Comparison of ENCODE assay signal across 13 mouse cellular contexts in genomic region chr13:30080705-30081474, GRCm38 (mm10). TPM values are rescaled to one million over a fixed set of nuclear protein-coding genes. Genes with fewer than 3 reads are reported as not detected.
DNase-seq lines count a peak whose midpoint lies in the region; ATAC-seq lines count a peak whose summit lies in the region.
"Had no signal": no experiment of that assay in that cellular context is flagged by ENCODE, and none has a peak within 500 bp of the region (broad histone marks: within the 10 kb centered on the region; RNA-seq: fewer than 3 reads in every experiment).

No protein-coding gene starts in this region.

- no peak overlapping the region for H3K27ac ChIP-seq in neural tube, embryonic 15.5 days (replicated peaks)
- H3K27ac ChIP-seq in limb, embryonic 13.5 days = no peak overlapping the region
- H3K27ac ChIP-seq: hindbrain, embryonic 13.5 days had no signal

- no peak overlapping the region for H3K4me3 ChIP-seq in neural tube, embryonic 15.5 days (replicated peaks)
- no peak overlapping the region for H3K4me3 ChIP-seq in limb, embryonic 13.5 days
- H3K4me3 ChIP-seq: heart, embryonic 12.5 days; hindbrain, embryonic 13.5 days had no signal

- H3K4me2 ChIP-seq in neural tube, embryonic 15.5 days = peak overlapping the region; percentile 25; the same call in 1 of the 2 replicates
- H3K4me2 ChIP-seq in limb, embryonic 13.5 days (replicated peaks) = peak overlapping the region; percentile 25
- H3K4me2 ChIP-seq: heart, embryonic 12.5 days; hindbrain, embryonic 13.5 days had no signal

- no peaks in the 10 kb centered on the region for H3K27me3 ChIP-seq in neural tube, embryonic 15.5 days (replicated peaks)
- no peaks in the 10 kb centered on the region for H3K27me3 ChIP-seq in limb, embryonic 13.5 days
- H3K27me3 ChIP-seq: heart, embryonic 12.5 days; hindbrain, embryonic 13.5 days had no signal

- H3K4me1 ChIP-seq in neural tube, embryonic 15.5 days = peaks cover 5% of the 10 kb centered on the region
- H3K4me1 ChIP-seq in limb, embryonic 13.5 days = 0 out of 2 replicates have a peak, but pooled peaks cover 6% of the 10 kb centered on the region

- no peaks in the 10 kb centered on the region for H3K36me3 ChIP-seq in neural tube, embryonic 15.5 days
- no peaks in the 10 kb centered on the region for H3K36me3 ChIP-seq in limb, embryonic 13.5 days
- H3K36me3 ChIP-seq: heart, embryonic 12.5 days; hindbrain, embryonic 13.5 days had no signal

- ATAC-seq in neural tube, embryonic 15.5 days (ENCODE audit: low FRiP score) = no peak
- no peak for ATAC-seq in limb, embryonic 13.5 days (ENCODE audit: low FRiP score, low read depth)

- WGBS in neural tube, embryonic 15.5 days = 56% methylated on average over 15 of the region's 15 CpGs
- WGBS in limb, embryonic 13.5 days = 64% methylated on average over 15 of the region's 15 CpGs

- no peaks in the 10 kb centered on the region for H3K9me3 ChIP-seq in neural tube, embryonic 15.5 days (replicated peaks)
- H3K9me3 ChIP-seq in limb, embryonic 13.5 days = no peaks in the 10 kb centered on the region
- H3K9me3 ChIP-seq: heart, embryonic 12.5 days; hindbrain, embryonic 13.5 days had no signal

- DNase-seq in neural tube, embryonic 10.5 days (ENCODE audit: extremely low spot score, low spot score) = no peak
- peak; percentile 11 for DNase-seq in kidney, adult 18-20 months
- no peak for DNase-seq in layer of hippocampus, adult 9-10 months (ENCODE audit: low spot score)
- DNase-seq in spleen, postnatal 36 days (ENCODE audit: low spot score in 2 of 2) = no peak
- DNase-seq in testis, postnatal 14 days (ENCODE audit: low spot score) = no peak
- DNase-seq: cerebellum, adult 11-12 months; embryo, embryonic 11 days; spleen, adult 18-20 months; thymus, adult 2 months had no signal

- no peak overlapping the region for H3K9ac ChIP-seq in neural tube, embryonic 15.5 days (replicated peaks)
- H3K9ac ChIP-seq in limb, embryonic 13.5 days = no peak overlapping the region
- H3K9ac ChIP-seq: heart, embryonic 12.5 days; hindbrain, embryonic 13.5 days had no signal

RNA-seq across cellular contexts. Expression of gene Mboat1, which starts 55.4 kb away (rescaled TPM):
- 2.3 and 8.7 TPM in 2 replicates for polyA plus RNA-seq in neural tube, embryonic 15.5 days (2015; fragmentation: Nextera tagmentation; extraction: Ambion mirVana)
- polyA plus RNA-seq in limb, embryonic 13.5 days (2015; fragmentation: Nextera tagmentation; extraction: Ambion mirVana) = 8.2 and 8.5 TPM in 2 replicates
